Mouse (Mus musculus) midbrain, embryonic 16.5 days (tissue): ENCODE results near the gene Mark3. TPM values are rescaled to one million over a fixed set of nuclear protein-coding genes. Genes with fewer than 3 reads are reported as not detected.
A peak's percentile ranks its signal among the peaks of the same experiment; 100 is the strongest.

Source experiments
- ATAC-seq: fragments of 200-750 bp; cut with Nextera tagmentation; 2 replicates; pipeline ENCODE4 v1.8.0; 2017; ENCODE audit warnings: moderate TSS enrichment
- H3K27ac ChIP-seq: fragments of 300-500 bp; sonication (generic); 2 replicates; pipeline ENCODE4 v1.5.1; 2014; ENCODE audit warnings: mild to moderate bottlenecking, low read length, mixed read lengths
- H3K27me3 ChIP-seq: fragments of 300-500 bp; sonication (generic); 2 replicates; pipeline ENCODE4 v1.6.1; 2014; ENCODE audit warnings: low read depth, low read length, mixed read lengths; ENCODE audit not compliant: control insufficient read depth, insufficient read depth
- H3K36me3 ChIP-seq: fragments of 300-500 bp; sonication (generic); 2 replicates; pipeline ENCODE4 v1.6.1; 2014; ENCODE audit warnings: mild to moderate bottlenecking, low read length, moderate library complexity, mixed read lengths; ENCODE audit not compliant: control insufficient read depth, insufficient read depth
- H3K4me1 ChIP-seq: fragments of 300-500 bp; sonication (generic); 2 replicates; pipeline ENCODE4 v1.6.1; 2014; ENCODE audit warnings: mild to moderate bottlenecking, low read length, mixed read lengths; ENCODE audit not compliant: control insufficient read depth, insufficient read depth
- H3K4me2 ChIP-seq: fragments of 300-500 bp; sonication (generic); 2 replicates; pipeline ENCODE4 v1.6.1; 2014; ENCODE audit warnings: mild to moderate bottlenecking, low read length, mixed read lengths
- H3K4me3 ChIP-seq: fragments of 300-500 bp; sonication (generic); 2 replicates; pipeline ENCODE4 v1.5.1; 2014; ENCODE audit warnings: low read depth, mild to moderate bottlenecking, low read length, moderate library complexity, mixed read lengths
- H3K9ac ChIP-seq: fragments of 300-500 bp; sonication (generic); 2 replicates; pipeline ENCODE4 v1.6.1; 2014; ENCODE audit warnings: low read depth, low read length, mixed read lengths
- H3K9me3 ChIP-seq: fragments of 300-500 bp; sonication (generic); replicated peaks from 2 replicates; pipeline ENCODE4 v1.6.1; 2014; ENCODE audit warnings: mild to moderate bottlenecking, low read length, mixed read lengths; ENCODE audit not compliant: control insufficient read depth, poor library complexity, severe bottlenecking
- WGBS: fragments of 180-500 bp; shearing (Covaris S2); extraction: QIAGEN DNeasy Blood & Tissue Kit; methylation state at CpG from one replicate; pipeline ENCODE4 v1.1.7; 2014; 5-methylcytosine and 5-hydroxymethylcytosine counted together
- polyA plus RNA-seq: library from polyadenylated mRNA; unstranded; fragments of >200 nt; fragmentation: Nextera tagmentation; extraction: Ambion mirVana; gene quantifications from 2 replicates; pipeline ENCODE4 v1.2.1, GENCODE M21; 2015

Mark3 gene
- polyA plus RNA-seq, 1 experiment from 2014 or later = 45.5 TPM

DNA sequence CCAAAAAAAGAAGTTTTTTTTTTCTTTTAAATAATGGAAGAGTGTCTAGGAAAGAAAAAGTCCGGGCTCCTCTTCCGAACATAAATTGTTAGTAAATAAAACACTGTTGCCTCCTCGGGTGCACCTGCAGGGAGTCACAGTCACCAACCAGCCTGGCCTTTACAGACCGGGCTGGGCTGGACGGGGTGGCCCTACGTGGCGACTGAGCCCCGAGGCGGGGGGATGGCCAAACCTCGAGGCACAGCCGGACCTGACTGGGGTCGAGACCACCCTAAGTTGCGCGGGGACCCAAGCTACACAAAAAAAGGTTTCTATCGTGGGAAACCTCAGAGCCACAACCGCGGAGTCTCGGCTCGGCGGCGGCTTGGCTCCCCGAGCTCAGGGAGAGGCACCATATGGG lies 37.0 kb upstream of the Mark3 start:
- H3K27ac ChIP-seq = peak overlapping the region; percentile 99
- H3K4me1 ChIP-seq = peaks cover 35% of the 10 kb centered on the region
- no peaks in the 10 kb centered on the region for H3K9me3 ChIP-seq
- H3K36me3 ChIP-seq = peaks cover 15% of the 10 kb centered on the region
- ATAC-seq = peak; percentile 62
- no peaks in the 10 kb centered on the region for H3K27me3 ChIP-seq
- H3K9ac ChIP-seq = peak overlapping the region; percentile 93
- peak overlapping the region; percentile 93 for H3K4me3 ChIP-seq
- H3K4me2 ChIP-seq = peak overlapping the region; percentile 68
- 0% methylated on average over 22 of the region's 22 CpGs for WGBS

GRCm38 (mm10) chr12:111537796-111538291 lies 36.5 kb upstream of the Mark3 start, which contains the start of gene Eif5:
TSS of gene Eif5 (plus strand) at chr12:111538016.
- Histone ChIP-seq H3K9ac (peak within 1 kb of the TSS; percentile 98), H3K4me1 (peaks cover 35% of the 10 kb centered on the region), H3K27me3 (no peaks in the 10 kb centered on the region), H3K27ac (peak within 1 kb of the TSS; percentile 99), H3K9me3 (no peaks in the 10 kb centered on the region), H3K4me3 (peak within 1 kb of the TSS; percentile 93), H3K4me2 (peak within 1 kb of the TSS; percentile 90), H3K36me3 (peaks cover 20% of the 10 kb centered on the region)
- WGBS = under 1% methylated on average over 40 of the region's 47 CpGs
- ATAC-seq = peak; percentile 99

DNA sequence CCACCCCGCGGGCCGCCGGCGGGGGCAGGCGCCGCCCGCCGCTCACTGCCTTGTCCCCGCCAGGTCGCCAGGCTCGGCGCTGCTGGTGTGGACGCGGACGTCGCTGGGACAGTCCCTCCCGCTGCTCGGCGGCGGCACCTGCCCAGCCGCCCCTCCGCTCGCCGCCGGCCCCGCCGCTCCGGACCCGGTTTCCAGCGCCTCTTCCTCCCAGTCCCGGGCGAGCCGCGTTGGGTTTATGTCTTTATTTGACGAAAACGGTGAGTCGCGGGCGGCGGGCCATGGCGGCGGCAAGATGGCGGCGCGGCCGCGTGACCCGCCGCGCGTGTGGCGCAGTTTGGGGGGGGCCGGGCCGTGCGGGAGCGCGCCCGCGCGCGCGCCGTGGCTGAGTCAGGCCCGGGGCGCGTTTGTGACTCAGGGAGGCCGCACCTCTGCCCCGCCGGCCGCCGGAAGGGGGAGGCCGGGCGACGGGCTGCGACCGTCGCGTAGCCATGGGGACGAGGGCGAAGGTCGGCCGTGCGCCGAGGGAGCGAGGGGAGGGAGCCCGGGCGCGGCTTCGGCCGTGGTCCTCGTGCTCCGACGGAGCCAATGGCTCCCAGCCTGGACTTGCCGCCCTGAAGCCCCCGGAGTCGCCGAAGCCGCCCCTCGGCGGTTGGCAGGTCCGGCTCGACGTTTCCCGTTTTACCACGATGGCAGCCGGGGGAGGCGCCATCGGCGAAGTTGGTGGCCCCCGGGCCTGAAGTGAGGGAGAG lies 35.9 kb upstream of the Mark3 start:
- peak; percentile 57 for ATAC-seq
- WGBS = under 1% methylated on average over 110 of the region's 111 CpGs
- H3K9ac ChIP-seq = peak overlapping the region; percentile 98
- H3K9me3 ChIP-seq = no peaks in the 10 kb centered on the region
- no peaks in the 10 kb centered on the region for H3K27me3 ChIP-seq
- peaks cover 25% of the 10 kb centered on the region for H3K36me3 ChIP-seq
- H3K4me3 ChIP-seq = peak overlapping the region; percentile 93
- peaks cover 35% of the 10 kb centered on the region for H3K4me1 ChIP-seq
- H3K4me2 ChIP-seq = peak overlapping the region; percentile 90
- H3K27ac ChIP-seq = peak overlapping the region; percentile 99

GRCm38 (mm10) chr12:111539041-111539345 lies 35.3 kb upstream of the Mark3 start:
- Histone ChIP-seq H3K27me3 (no peaks in the 10 kb centered on the region), H3K9ac (peak overlapping the region; percentile 98), H3K4me1 (peaks cover 35% of the 10 kb centered on the region), H3K27ac (peak overlapping the region; percentile 99), H3K4me2 (peak overlapping the region; percentile 90), H3K9me3 (no peaks in the 10 kb centered on the region), H3K4me3 (peak overlapping the region; percentile 93), H3K36me3 (peaks cover 31% of the 10 kb centered on the region)
- WGBS = under 1% methylated on average over 18 of the region's 18 CpGs
- no peak for ATAC-seq

GRCm38 (mm10) chr12:111547070-111547469 lies 27.3 kb upstream of the Mark3 start:
- Histone ChIP-seq H3K4me3 (no peak overlapping the region), H3K9me3 (no peaks in the 10 kb centered on the region), H3K4me2 (no peak overlapping the region), H3K4me1 (no peaks in the 10 kb centered on the region), H3K36me3 (peaks cover 24% of the 10 kb centered on the region), H3K9ac (no peak overlapping the region), H3K27ac (no peak overlapping the region), H3K27me3 (no peaks in the 10 kb centered on the region)
- ATAC-seq = no peak
- WGBS = 92% methylated on average over 3 of the region's 3 CpGs

DNA sequence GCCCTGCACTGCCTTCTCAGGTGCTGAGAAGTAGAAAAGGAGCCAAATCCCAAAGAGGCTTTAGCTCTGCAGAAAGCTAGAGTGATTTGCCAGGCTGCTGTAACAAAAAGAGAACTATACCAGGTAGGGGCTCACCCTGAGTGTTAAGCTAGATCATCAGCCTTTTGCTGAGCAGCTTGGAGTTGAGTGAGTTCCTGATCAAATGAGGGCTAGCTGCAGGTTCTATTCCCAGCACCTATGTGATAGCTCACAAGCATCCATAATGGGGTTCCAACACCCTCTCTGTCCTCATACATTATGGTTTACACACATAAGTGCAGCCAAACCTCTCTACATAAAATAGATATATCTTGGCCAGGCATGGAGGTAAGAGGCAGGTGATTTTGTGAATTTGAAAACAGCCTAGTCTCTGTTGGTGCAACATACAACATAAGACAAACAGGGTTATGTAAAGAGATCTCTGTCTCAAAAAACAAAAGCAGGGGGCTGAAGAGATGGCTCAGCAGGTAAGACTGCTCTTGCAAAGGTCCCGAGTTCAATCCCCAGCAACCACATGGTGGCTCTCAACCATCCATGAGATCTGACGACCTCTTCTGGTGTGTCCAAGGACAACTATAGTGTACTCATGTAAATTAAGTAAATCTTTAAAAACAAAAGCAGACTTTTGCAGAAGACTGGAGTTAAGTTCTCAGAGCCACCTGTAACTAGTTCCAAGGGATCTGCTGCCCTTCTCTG lies 25.6 kb upstream of the Mark3 start:
- Histone ChIP-seq H3K4me1 (no peaks in the 10 kb centered on the region), H3K36me3 (peaks cover 9% of the 10 kb centered on the region; the same call in 1 of the 2 replicates), H3K27me3 (no peaks in the 10 kb centered on the region), H3K9ac (no peak overlapping the region), H3K4me3 (no peak overlapping the region), H3K9me3 (no peaks in the 10 kb centered on the region), H3K4me2 (no peak overlapping the region), H3K27ac (no peak overlapping the region)
- no peak for ATAC-seq
- 55% methylated on average over 2 of the region's 2 CpGs for WGBS

DNA sequence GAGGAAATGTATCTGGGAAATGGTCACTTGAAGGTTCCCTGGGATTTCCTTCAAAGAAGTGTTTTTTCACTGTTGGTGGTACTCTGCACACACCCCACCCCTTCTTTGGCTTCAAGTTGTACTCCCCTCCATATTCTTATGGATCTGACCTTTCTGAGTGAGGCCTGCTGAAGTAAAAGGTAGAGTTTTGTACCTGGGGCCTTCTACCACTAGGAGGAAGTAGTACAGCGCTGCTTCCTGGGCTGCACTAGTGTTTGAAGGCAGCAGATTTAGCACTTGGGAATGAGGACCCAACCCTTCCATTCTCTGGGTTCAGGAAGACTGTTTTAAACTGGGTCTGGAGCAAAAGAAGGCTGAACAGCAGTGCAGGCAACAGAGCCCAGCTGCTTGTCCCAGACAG lies 23.6 kb upstream of the Mark3 start:
- no peak overlapping the region for H3K4me2 ChIP-seq

DNA sequence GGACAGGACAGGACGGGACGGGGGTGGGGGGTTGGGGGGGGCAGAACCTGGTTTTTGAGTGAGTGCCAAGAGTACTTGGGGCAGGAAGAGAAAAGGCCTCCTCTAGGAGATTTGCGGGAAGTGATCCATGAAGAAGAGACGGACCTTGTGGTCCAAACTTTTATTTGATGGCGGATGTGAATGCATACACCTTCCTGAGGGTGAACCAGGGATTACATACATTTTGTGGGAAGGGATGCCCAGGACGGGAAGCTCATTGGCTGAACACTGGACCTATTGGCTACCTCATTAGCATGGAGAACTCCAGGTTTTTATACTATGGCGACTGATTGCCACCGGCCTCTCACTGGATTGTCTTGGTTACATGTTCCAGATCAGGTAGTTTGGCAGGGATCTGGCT lies 22.0 kb upstream of the Mark3 start:
- ATAC-seq = no peak
- 70% methylated on average over 8 of the region's 8 CpGs for WGBS
- no peaks in the 10 kb centered on the region for H3K9me3 ChIP-seq
- no peaks in the 10 kb centered on the region for H3K4me1 ChIP-seq
- H3K9ac ChIP-seq = no peak overlapping the region
- H3K4me3 ChIP-seq = no peak overlapping the region
- H3K27me3 ChIP-seq = no peaks in the 10 kb centered on the region
- H3K27ac ChIP-seq = no peak overlapping the region
- peaks cover 3% of the 10 kb centered on the region; the same call in 1 of the 2 replicates for H3K36me3 ChIP-seq
- H3K4me2 ChIP-seq = no peak overlapping the region

More for the DNA sequence above, 23.6 kb upstream of the Mark3 start:
- no peak overlapping the region for H3K9ac ChIP-seq
- no peak overlapping the region for H3K27ac ChIP-seq
- H3K36me3 ChIP-seq = peaks cover 6% of the 10 kb centered on the region; the same call in 1 of the 2 replicates
- no peak overlapping the region for H3K4me3 ChIP-seq
- 37% methylated on average over 1 of the region's 1 CpGs for WGBS
- H3K27me3 ChIP-seq = no peaks in the 10 kb centered on the region
- no peak for ATAC-seq
- H3K9me3 ChIP-seq = no peaks in the 10 kb centered on the region
- no peaks in the 10 kb centered on the region for H3K4me1 ChIP-seq

GRCm38 (mm10) chr12:111555357-111555756 lies 19.0 kb upstream of the Mark3 start:
- H3K27me3 ChIP-seq = no peaks in the 10 kb centered on the region
- ATAC-seq = no peak
- no peaks in the 10 kb centered on the region for H3K36me3 ChIP-seq
- WGBS = 81% methylated on average over 4 of the region's 4 CpGs
- H3K4me3 ChIP-seq = no peak overlapping the region
- no peak overlapping the region for H3K4me2 ChIP-seq
- no peaks in the 10 kb centered on the region for H3K4me1 ChIP-seq
- no peak overlapping the region for H3K27ac ChIP-seq
- no peaks in the 10 kb centered on the region for H3K9me3 ChIP-seq
- no peak overlapping the region for H3K9ac ChIP-seq
